ENCODE assay signal across 9 mouse cellular contexts in the genomic region with DNA sequence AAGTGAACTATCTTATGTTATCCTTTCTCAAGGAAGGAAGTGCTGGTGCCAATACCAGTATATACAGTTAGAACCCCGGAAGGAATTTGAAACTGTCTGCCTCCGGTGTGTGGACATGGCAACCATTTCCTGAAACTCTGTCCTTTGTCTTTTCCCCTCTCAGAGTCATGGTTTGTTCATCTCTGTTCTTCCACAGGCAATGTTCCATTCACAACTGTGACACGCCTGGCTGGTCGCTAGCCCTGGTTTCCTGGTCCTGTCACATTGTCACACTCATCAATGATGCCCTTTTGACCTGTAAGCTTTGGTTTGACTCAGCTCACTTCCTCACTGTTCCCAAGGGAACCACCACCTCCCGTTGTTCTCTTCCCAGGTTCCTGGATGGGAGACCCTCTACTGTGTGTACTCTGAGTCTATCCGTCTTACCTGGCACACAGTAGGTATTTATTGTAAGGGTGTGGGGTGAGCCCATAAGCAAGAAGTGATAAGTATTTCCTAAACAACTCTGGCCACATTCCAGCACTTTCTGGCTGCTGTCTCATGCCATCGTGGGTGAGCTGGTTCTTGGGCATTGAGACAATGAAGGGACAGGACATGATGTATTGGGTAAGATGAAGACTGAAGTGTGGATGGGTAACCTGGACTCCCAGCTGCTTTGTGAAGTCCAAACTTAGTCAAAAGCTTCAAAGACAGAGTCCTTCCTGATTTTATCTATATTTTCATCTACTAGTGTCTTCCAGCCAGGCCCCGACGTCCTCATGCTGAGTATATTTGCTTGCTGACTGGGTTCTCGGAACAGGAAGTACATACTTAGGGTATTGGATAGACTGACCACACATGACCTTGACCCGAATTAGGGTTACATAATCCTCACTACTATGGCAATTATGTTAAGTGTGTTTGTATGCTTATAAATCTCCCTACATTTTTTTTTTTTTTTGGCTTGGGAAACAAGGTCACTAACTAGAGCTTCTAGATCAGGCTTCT. TPM values are rescaled to one million over a fixed set of nuclear protein-coding genes. Genes with fewer than 3 reads are reported as not detected.
A peak's percentile ranks its signal among the peaks of the same experiment; 100 is the strongest.
DNase-seq lines count a peak whose midpoint lies in the region; ATAC-seq and TF ChIP-seq lines count a peak whose summit lies in the region.
"Had no signal": no experiment of that assay in that cellular context is flagged by ENCODE, and none has a peak within 500 bp of the region (broad histone marks: within the 10 kb centered on the region; RNA-seq: fewer than 3 reads in every experiment).

No protein-coding gene starts in this region.

- no peak for TF ChIP-seq CTCF in kidney, adult 2 months (conservative IDR thresholded peaks at IDR 0.05; ENCODE audit: insufficient read depth, insufficient read length, low read depth, low read length)

- no peak for TF ChIP-seq POLR2A in kidney, adult 2 months (IDR thresholded peaks at IDR 0.05; ENCODE audit: low read depth, low read length)

- H3K9me3 ChIP-seq in kidney, embryonic 14.5 days (ENCODE audit: control insufficient read depth, low read length), result no peaks in the 10 kb centered on the region
- H3K9me3 ChIP-seq in heart, embryonic 14.5 days (ENCODE audit: control insufficient read depth, low read length), result no peaks in the 10 kb centered on the region
- H3K9me3 ChIP-seq in stomach, embryonic 16.5 days (replicated peaks; ENCODE audit: control insufficient read depth, low read length), result no peaks in the 10 kb centered on the region

- H3K4me1 ChIP-seq in kidney, adult 2 months (ENCODE audit: control insufficient read depth, insufficient read depth, low read length), result peaks cover 13% of the 10 kb centered on the region; the same call in 1 of the 2 replicates
- H3K4me1 ChIP-seq in kidney, embryonic 14.5 days (ENCODE audit: control insufficient read depth, insufficient read depth, low read length), result peaks cover 21% of the 10 kb centered on the region
- H3K4me1 ChIP-seq in heart, embryonic 14.5 days (ENCODE audit: control insufficient read depth in 2 of 2, insufficient read depth in 2 of 2, low read length in 2 of 2), result peaks cover 46 to 64% of the 10 kb centered on the region in 2 experiments
- H3K4me1 ChIP-seq in stomach, embryonic 16.5 days (ENCODE audit: control insufficient read depth, insufficient read depth, low read length), result peaks cover 33% of the 10 kb centered on the region

- H3K4me2 ChIP-seq in kidney, embryonic 14.5 days (replicated peaks; ENCODE audit: low read depth, low read length), result no peak overlapping the region
- no peak overlapping the region for H3K4me2 ChIP-seq in heart, embryonic 14.5 days (ENCODE audit: low read length)
- H3K4me2 ChIP-seq in stomach, embryonic 16.5 days (ENCODE audit: low read depth, low read length), result no peak overlapping the region

- DNase-seq in kidney, adult 2 months, result peak; percentile 77
- peak; percentile 58 to 72 for DNase-seq in lung, adult 18-20 months
- DNase-seq in ovary, postnatal 10 days (ENCODE audit: low spot score), result no peak
- DNase-seq in cerebellum, adult 8-10 months, result no peak
- DNase-seq: gastrocnemius, postnatal 14 days had no signal

- peak overlapping the region; percentile 47; the same call in 1 of the 2 replicates for H3K27ac ChIP-seq in kidney, adult 2 months (ENCODE audit: insufficient read depth, low read depth, low read length)
- no peak overlapping the region for H3K27ac ChIP-seq in kidney, embryonic 14.5 days (ENCODE audit: low read depth, low read length)
- peak overlapping the region; percentile 81 to 88 for H3K27ac ChIP-seq in heart, embryonic 14.5 days (replicated peaks in 1 of 2; ENCODE audit: control insufficient read depth in 1 of 2, insufficient read depth in 1 of 2, low read depth in 2 of 2, low read length in 2 of 2)
- H3K27ac ChIP-seq in stomach, embryonic 16.5 days (ENCODE audit: low read length), result peak overlapping the region; percentile 21; the same call in 1 of the 2 replicates

- 54% methylated on average over 11 of the region's 11 CpGs for WGBS in kidney, adult 2 months
- WGBS in kidney, embryonic 14.5 days, result 58% methylated on average over 11 of the region's 11 CpGs
- WGBS in heart, embryonic 14.5 days, result 48% methylated on average over 11 of the region's 11 CpGs
- WGBS in stomach, embryonic 16.5 days, result 54% methylated on average over 11 of the region's 11 CpGs

- H3K27me3 ChIP-seq in kidney, adult 2 months (replicated peaks; ENCODE audit: control insufficient read depth, insufficient read depth, low read length), result no peaks in the 10 kb centered on the region
- no peaks in the 10 kb centered on the region for H3K27me3 ChIP-seq in kidney, embryonic 14.5 days (ENCODE audit: control insufficient read depth, insufficient read depth, low read length)
- H3K27me3 ChIP-seq in heart, embryonic 14.5 days (ENCODE audit: control insufficient read depth, insufficient read depth, low read length), result no peaks in the 10 kb centered on the region
- H3K27me3 ChIP-seq in stomach, embryonic 16.5 days (ENCODE audit: control insufficient read depth, insufficient read depth, low read length), result no peaks in the 10 kb centered on the region
- H3K27me3 ChIP-seq: Patski had no signal

- H3K9ac ChIP-seq in kidney, embryonic 14.5 days (ENCODE audit: low read depth, low read length), result no peak overlapping the region
- H3K9ac ChIP-seq in heart, embryonic 14.5 days (ENCODE audit: low read length), result no peak overlapping the region
- H3K9ac ChIP-seq in stomach, embryonic 16.5 days (ENCODE audit: low read length), result no peak overlapping the region

- no peak overlapping the region for H3K4me3 ChIP-seq in kidney, adult 2 months (ENCODE audit: insufficient read depth, low read depth, low read length)
- H3K4me3 ChIP-seq in kidney, embryonic 14.5 days (ENCODE audit: low read length), result no peak overlapping the region
- H3K4me3 ChIP-seq in heart, embryonic 14.5 days (ENCODE audit: control insufficient read depth in 1 of 2, insufficient read depth in 1 of 2, low read depth in 1 of 2, low read length in 2 of 2), result no peak overlapping the region
- H3K4me3 ChIP-seq in stomach, embryonic 16.5 days (replicated peaks; ENCODE audit: low read length), result no peak overlapping the region

- H3K36me3 ChIP-seq in kidney, adult 2 months (ENCODE audit: control insufficient read depth, insufficient read depth, low read length), result no peaks in the 10 kb centered on the region
- no peaks in the 10 kb centered on the region for H3K36me3 ChIP-seq in kidney, embryonic 14.5 days (ENCODE audit: control insufficient read depth, insufficient read depth, low read length)
- H3K36me3 ChIP-seq in heart, embryonic 14.5 days (ENCODE audit: control insufficient read depth, insufficient read depth, low read length), result no peaks in the 10 kb centered on the region
- no peaks in the 10 kb centered on the region for H3K36me3 ChIP-seq in stomach, embryonic 16.5 days (ENCODE audit: control insufficient read depth, insufficient read depth, low read length)

- no peak for ATAC-seq in kidney, embryonic 14.5 days (ENCODE audit: low FRiP score, low TSS enrichment)
- no peak; the same call in 1 of the 2 replicates for ATAC-seq in heart, embryonic 14.5 days (ENCODE audit: insufficient number of reproducible peaks, insufficient read depth, low FRiP score, low read depth)
- ATAC-seq in stomach, embryonic 16.5 days (ENCODE audit: insufficient read depth, low FRiP score), result no peak
- ATAC-seq: Patski had no signal

RNA-seq across cellular contexts. Expression of a gene that starts 6.4 kb away (rescaled TPM):
- 5.2 and 6.0 TPM in 2 replicates for polyA plus RNA-seq in kidney, adult 2 months (2012; rRNA removed)
- polyA plus RNA-seq in kidney, embryonic 14.5 days (2014; fragmentation: Nextera tagmentation; extraction: Ambion mirVana), result 2.0 and 3.7 TPM in 2 replicates
- polyA plus RNA-seq in heart, embryonic 14.5 days (2014; fragmentation: Nextera tagmentation; extraction: Ambion mirVana), result 6.3 and 7.0 TPM in 2 replicates
- polyA plus RNA-seq in stomach, embryonic 16.5 days (2015; fragmentation: Nextera tagmentation; extraction: Ambion mirVana), result 13.3 and 20.5 TPM in 2 replicates

RNA-seq across cellular contexts. Expression of a gene that starts 35.5 kb away (rescaled TPM):
- 31.9 and 43.0 TPM in 2 replicates for polyA plus RNA-seq in kidney, adult 2 months (2012; rRNA removed)
- polyA plus RNA-seq in kidney, embryonic 14.5 days (2014; fragmentation: Nextera tagmentation; extraction: Ambion mirVana), result 47.4 and 76.1 TPM in 2 replicates
- polyA plus RNA-seq in heart, embryonic 14.5 days (2014; fragmentation: Nextera tagmentation; extraction: Ambion mirVana), result 54.3 and 57.2 TPM in 2 replicates
- 16.5 and 20.5 TPM in 2 replicates for polyA plus RNA-seq in stomach, embryonic 16.5 days (2015; fragmentation: Nextera tagmentation; extraction: Ambion mirVana)

RNA-seq across cellular contexts. Expression of a gene that starts 45.3 kb away (rescaled TPM):
- polyA plus RNA-seq in kidney, adult 2 months (2012; rRNA removed), result 494 and 636 TPM in 2 replicates
- 168 and 204 TPM in 2 replicates for polyA plus RNA-seq in kidney, embryonic 14.5 days (2014; fragmentation: Nextera tagmentation; extraction: Ambion mirVana)
- polyA plus RNA-seq in heart, embryonic 14.5 days (2014; fragmentation: Nextera tagmentation; extraction: Ambion mirVana), result 62.7 and 66.1 TPM in 2 replicates
- polyA plus RNA-seq in stomach, embryonic 16.5 days (2015; fragmentation: Nextera tagmentation; extraction: Ambion mirVana), result 110 and 228 TPM in 2 replicates

Comparison
In these comparisons a context has a peak if more than half of its experiments do, and no peak if none do; other contexts are left out.
1. DNase-seq: peak in kidney, adult 2 months (single experiment) and lung, adult 18-20 months (2 of 2); none in ovary, postnatal 10 days (single experiment) and cerebellum, adult 8-10 months (single experiment).